ENCODE assay signal across 10 mouse cellular contexts in the genomic region with DNA sequence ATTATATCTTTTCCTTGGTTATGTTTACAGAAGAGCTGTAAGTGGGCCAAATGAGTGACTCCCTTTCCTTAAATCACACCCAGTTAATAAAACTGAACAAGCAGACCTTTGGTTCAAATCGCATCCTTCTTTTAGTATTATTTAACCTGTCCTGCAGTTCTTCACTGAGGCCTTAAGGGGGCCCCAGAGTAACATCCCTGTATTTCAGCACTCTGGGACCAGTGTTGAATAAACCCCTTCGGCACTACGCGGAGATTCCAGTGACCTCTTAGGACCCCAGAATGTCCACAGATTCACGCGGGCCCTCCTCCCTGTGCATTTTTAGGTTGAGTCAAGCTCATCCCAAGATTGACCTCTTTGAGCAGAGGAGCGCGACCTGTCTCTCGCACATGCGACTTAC.
DNase-seq lines count a peak whose midpoint lies in the region; ATAC-seq and TF ChIP-seq lines count a peak whose summit lies in the region.
"Had no signal": no experiment of that assay in that cellular context is flagged by ENCODE, and none has a peak within 500 bp of the region (broad histone marks: within the 10 kb centered on the region; RNA-seq: fewer than 3 reads in every experiment).

No protein-coding gene starts in this region.

- no peaks in the 10 kb centered on the region for H3K9me3 ChIP-seq in lung, postnatal 0 days (ENCODE audit: low read length)
- H3K9me3 ChIP-seq in midbrain, embryonic 14.5 days (ENCODE audit: control insufficient read depth, low read length) = no peaks in the 10 kb centered on the region
- H3K9me3 ChIP-seq: limb, embryonic 15.5 days had no signal

- no peak overlapping the region for H3K27ac ChIP-seq in lung, postnatal 0 days (ENCODE audit: low read length)
- H3K27ac ChIP-seq in midbrain, embryonic 14.5 days (replicated peaks; ENCODE audit: low read depth, low read length) = no peak overlapping the region
- H3K27ac ChIP-seq: limb, embryonic 15.5 days had no signal

- TF ChIP-seq POLR2A in lung, adult 2 months (IDR thresholded peaks at IDR 0.05; ENCODE audit: borderline replicate concordance, extremely low read depth, low read depth, low read length) = no peak

- H3K9ac ChIP-seq in lung, postnatal 0 days (replicated peaks; ENCODE audit: low read depth) = no peak overlapping the region
- no peak overlapping the region for H3K9ac ChIP-seq in midbrain, embryonic 14.5 days (replicated peaks; ENCODE audit: low read length)
- H3K9ac ChIP-seq: limb, embryonic 15.5 days had no signal

- no peaks in the 10 kb centered on the region for H3K36me3 ChIP-seq in lung, postnatal 0 days (ENCODE audit: insufficient read depth, low read length)
- no peaks in the 10 kb centered on the region for H3K36me3 ChIP-seq in midbrain, embryonic 14.5 days (ENCODE audit: control insufficient read depth, insufficient read depth, low read length)
- H3K36me3 ChIP-seq: limb, embryonic 15.5 days had no signal

- no peaks in the 10 kb centered on the region for H3K27me3 ChIP-seq in lung, postnatal 0 days (replicated peaks; ENCODE audit: insufficient read depth, low read length)
- no peaks in the 10 kb centered on the region for H3K27me3 ChIP-seq in midbrain, embryonic 14.5 days (ENCODE audit: control insufficient read depth, insufficient read depth, low read length)
- H3K27me3 ChIP-seq: limb, embryonic 15.5 days had no signal

- H3K4me2 ChIP-seq in lung, postnatal 0 days (replicated peaks; ENCODE audit: low read depth, low read length) = no peak overlapping the region
- H3K4me2 ChIP-seq in midbrain, embryonic 14.5 days (ENCODE audit: low read length) = no peak overlapping the region
- H3K4me2 ChIP-seq: limb, embryonic 15.5 days had no signal

- no peak overlapping the region for H3K4me3 ChIP-seq in lung, postnatal 0 days (ENCODE audit: low read depth, low read length)
- H3K4me3 ChIP-seq in lung, adult 2 months (replicated peaks; ENCODE audit: extremely low read depth, low read depth, low read length) = no peak overlapping the region
- no peak overlapping the region for H3K4me3 ChIP-seq in midbrain, embryonic 14.5 days (replicated peaks; ENCODE audit: low read depth, low read length)
- H3K4me3 ChIP-seq: limb, embryonic 15.5 days had no signal

- TF ChIP-seq CTCF in lung, postnatal 0 days (IDR thresholded peaks at IDR 0.05) = peak; percentile 61
- no peak for TF ChIP-seq CTCF in lung, adult 2 months (IDR thresholded peaks at IDR 0.05; ENCODE audit: insufficient read depth, low read length)

- no peak for TF ChIP-seq EP300 in lung, postnatal 0 days (IDR thresholded peaks at IDR 0.05)

- no peaks in the 10 kb centered on the region for H3K4me1 ChIP-seq in lung, postnatal 0 days (ENCODE audit: insufficient read depth, low read depth, low read length)
- H3K4me1 ChIP-seq in lung, adult 2 months (ENCODE audit: control insufficient read depth, insufficient read depth, low read length) = no peaks in the 10 kb centered on the region
- H3K4me1 ChIP-seq in midbrain, embryonic 14.5 days (ENCODE audit: control insufficient read depth, insufficient read depth, low read length) = no peaks in the 10 kb centered on the region
- H3K4me1 ChIP-seq: limb, embryonic 15.5 days had no signal

- 64% methylated on average over 10 of the region's 10 CpGs for WGBS in lung, postnatal 0 days
- 74% methylated on average over 10 of the region's 10 CpGs for WGBS in lung, adult 2 months
- WGBS in midbrain, embryonic 14.5 days = 69% methylated on average over 10 of the region's 10 CpGs

- ATAC-seq in lung, postnatal 0 days = no peak
- no peak for ATAC-seq in midbrain, embryonic 14.5 days (ENCODE audit: low FRiP score, low TSS enrichment)

- peak; percentile 86 for DNase-seq in heart, adult 11 months
- DNase-seq in heart, adult 9 months (ENCODE audit: low spot score in 2 of 2) = no peak
- peak; percentile 5 for DNase-seq in lung, postnatal 0 days (ENCODE audit: low spot score)
- no peak for DNase-seq in lung, adult 2 months
- DNase-seq in embryo, embryonic 10.5 days (ENCODE audit: low spot score) = peak; percentile 64
- DNase-seq in retina, embryonic 14.5 days (ENCODE audit: low spot score) = peak; percentile 21
- DNase-seq in midbrain, embryonic 14.5 days = no peak
- no peak for DNase-seq in urinary bladder, adult 18-20 months (ENCODE audit: low spot score in 2 of 2)
- DNase-seq: kidney, adult 9 months had no signal

Comparison
In these comparisons a context has a peak if more than half of its experiments do, and no peak if none do; other contexts are left out.
1. DNase-seq: peak in heart, adult 11 months (single experiment), lung, postnatal 0 days (single experiment), embryo, embryonic 10.5 days (single experiment) and retina, embryonic 14.5 days (single experiment); none in heart, adult 9 months (0 of 2), lung, adult 2 months (single experiment), midbrain, embryonic 14.5 days (single experiment) and urinary bladder, adult 18-20 months (0 of 2).